Mouse (Mus musculus): ENCODE measurements around the gene Fkbpl. TPM values are rescaled to one million over a fixed set of nuclear protein-coding genes. Genes with fewer than 3 reads are reported as not detected.

The Fkbpl gene
- total and polyA plus RNA-seq, 3 experiments: 5.5 to 8.2 (median 6.2) TPM

Other genes with a start within 250 kb of the Fkbpl start
Only the 20 nearest of the 23 such genes appear.
- gene Btnl4, start 167.4 kb upstream of the Fkbpl start, total RNA-seq (2012; rRNA removed): not detected in 2 replicates
- gene Btnl4, start 167.4 kb upstream of the Fkbpl start, total RNA-seq (2014; rRNA removed): not detected in 2 replicates
- not detected in 2 replicates for gene Btnl4, start 167.4 kb upstream of the Fkbpl start, polyA plus RNA-seq (2012; ENCODE audit: insufficient read length, low read depth)
- gene Btnl6, start 127.4 kb upstream of the Fkbpl start, total RNA-seq (2012; rRNA removed): not detected in 2 replicates
- not detected in 2 replicates for gene Btnl6, start 127.4 kb upstream of the Fkbpl start, total RNA-seq (2014; rRNA removed)
- gene Btnl6, start 127.4 kb upstream of the Fkbpl start, polyA plus RNA-seq (2012; ENCODE audit: insufficient read length, low read depth): not detected in 2 replicates
- gene Notch4, start 80.5 kb upstream of the Fkbpl start, total RNA-seq (2012; rRNA removed): 0.25 and 0.29 TPM in 2 replicates
- not detected in 2 replicates for gene Notch4, start 80.5 kb upstream of the Fkbpl start, total RNA-seq (2014; rRNA removed)
- gene Notch4, start 80.5 kb upstream of the Fkbpl start, polyA plus RNA-seq (2012; ENCODE audit: insufficient read length, low read depth): 0.55 TPM in 1 of 2 replicates, not detected in the other
- 14.9 and 18.2 TPM in 2 replicates for gene Gpsm3, start 55.0 kb upstream of the Fkbpl start, total RNA-seq (2012; rRNA removed)
- gene Gpsm3, start 55.0 kb upstream of the Fkbpl start, total RNA-seq (2014; rRNA removed): 8.5 and 13.0 TPM in 2 replicates
- 38.7 and 52.6 TPM in 2 replicates for gene Gpsm3, start 55.0 kb upstream of the Fkbpl start, polyA plus RNA-seq (2012; ENCODE audit: insufficient read length, low read depth)
- 34.8 and 41.0 TPM in 2 replicates for gene Pbx2, start 53.5 kb upstream of the Fkbpl start, total RNA-seq (2012; rRNA removed)
- 30.0 and 31.9 TPM in 2 replicates for gene Pbx2, start 53.5 kb upstream of the Fkbpl start, total RNA-seq (2014; rRNA removed)
- 41.7 and 50.5 TPM in 2 replicates for gene Pbx2, start 53.5 kb upstream of the Fkbpl start, polyA plus RNA-seq (2012; ENCODE audit: insufficient read length, low read depth)
- 0.76 and 0.81 TPM in 2 replicates for gene Ager, start 46.9 kb upstream of the Fkbpl start, total RNA-seq (2012; rRNA removed)
- 0.55 and 0.92 TPM in 2 replicates for gene Ager, start 46.9 kb upstream of the Fkbpl start, total RNA-seq (2014; rRNA removed)
- 3.5 and 4.1 TPM in 2 replicates for gene Ager, start 46.9 kb upstream of the Fkbpl start, polyA plus RNA-seq (2012; ENCODE audit: insufficient read length, low read depth)
- 16.5 and 20.6 TPM in 2 replicates for gene Rnf5, start 41.1 kb upstream of the Fkbpl start, total RNA-seq (2012; rRNA removed)
- 6.5 and 8.4 TPM in 2 replicates for gene Rnf5, start 41.1 kb upstream of the Fkbpl start, total RNA-seq (2014; rRNA removed)
- 35.1 and 48.9 TPM in 2 replicates for gene Rnf5, start 41.1 kb upstream of the Fkbpl start, polyA plus RNA-seq (2012; ENCODE audit: insufficient read length, low read depth)
- gene Agpat1, start 40.5 kb upstream of the Fkbpl start, total RNA-seq (2012; rRNA removed): 39.3 and 47.4 TPM in 2 replicates
- gene Agpat1, start 40.5 kb upstream of the Fkbpl start, total RNA-seq (2014; rRNA removed): 9.9 and 11.2 TPM in 2 replicates
- gene Agpat1, start 40.5 kb upstream of the Fkbpl start, polyA plus RNA-seq (2012; ENCODE audit: insufficient read length, low read depth): 37.7 and 44.4 TPM in 2 replicates
- 0.13 TPM in 1 of 2 replicates, not detected in the other for gene Egfl8, start 28.8 kb upstream of the Fkbpl start, total RNA-seq (2012; rRNA removed)
- not detected in 2 replicates for gene Egfl8, start 28.8 kb upstream of the Fkbpl start, total RNA-seq (2014; rRNA removed)
- not detected in 2 replicates for gene Egfl8, start 28.8 kb upstream of the Fkbpl start, polyA plus RNA-seq (2012; ENCODE audit: insufficient read length, low read depth)
- 0.76 and 1.9 TPM in 2 replicates for gene Ppt2, start 16.3 kb upstream of the Fkbpl start, total RNA-seq (2012; rRNA removed)
- gene Ppt2, start 16.3 kb upstream of the Fkbpl start, total RNA-seq (2014; rRNA removed): 0.24 TPM in 1 of 2 replicates, not detected in the other
- 0.60 and 0.84 TPM in 2 replicates for gene Ppt2, start 16.3 kb upstream of the Fkbpl start, polyA plus RNA-seq (2012; ENCODE audit: insufficient read length, low read depth)
- not detected in 2 replicates for gene Prrt1, start 15.2 kb upstream of the Fkbpl start, total RNA-seq (2012; rRNA removed)
- not detected in 2 replicates for gene Prrt1, start 15.2 kb upstream of the Fkbpl start, total RNA-seq (2014; rRNA removed)
- not detected in 2 replicates for gene Prrt1, start 15.2 kb upstream of the Fkbpl start, polyA plus RNA-seq (2012; ENCODE audit: insufficient read length, low read depth)
- gene Atf6b, start 2.4 kb downstream of the Fkbpl start, total RNA-seq (2012; rRNA removed): 34.3 and 34.5 TPM in 2 replicates
- gene Atf6b, start 2.4 kb downstream of the Fkbpl start, total RNA-seq (2014; rRNA removed): 18.9 and 20.2 TPM in 2 replicates
- 54.3 and 59.6 TPM in 2 replicates for gene Atf6b, start 2.4 kb downstream of the Fkbpl start, polyA plus RNA-seq (2012; ENCODE audit: insufficient read length, low read depth)
- not detected in 2 replicates for gene Tnxb, start 25.8 kb downstream of the Fkbpl start, total RNA-seq (2012; rRNA removed)
- not detected in 2 replicates for gene Tnxb, start 25.8 kb downstream of the Fkbpl start, total RNA-seq (2014; rRNA removed)
- not detected in 2 replicates for gene Tnxb, start 25.8 kb downstream of the Fkbpl start, polyA plus RNA-seq (2012; ENCODE audit: insufficient read length, low read depth)
- 0.13 TPM in 1 of 2 replicates, not detected in the other for gene C4b, start 99.1 kb downstream of the Fkbpl start, total RNA-seq (2012; rRNA removed)
- gene C4b, start 99.1 kb downstream of the Fkbpl start, total RNA-seq (2014; rRNA removed): not detected in 2 replicates
- gene C4b, start 99.1 kb downstream of the Fkbpl start, polyA plus RNA-seq (2012; ENCODE audit: insufficient read length, low read depth): not detected in 2 replicates
- not detected in 2 replicates for gene Cyp21a1, start 159.8 kb downstream of the Fkbpl start, total RNA-seq (2012; rRNA removed)
- not detected in 2 replicates for gene Cyp21a1, start 159.8 kb downstream of the Fkbpl start, total RNA-seq (2014; rRNA removed)
- not detected in 2 replicates for gene Cyp21a1, start 159.8 kb downstream of the Fkbpl start, polyA plus RNA-seq (2012; ENCODE audit: insufficient read length, low read depth)
- 27.7 and 32.9 TPM in 2 replicates for gene Stk19, start 192.2 kb downstream of the Fkbpl start, total RNA-seq (2012; rRNA removed)
- gene Stk19, start 192.2 kb downstream of the Fkbpl start, total RNA-seq (2014; rRNA removed): 21.2 and 22.6 TPM in 2 replicates
- 37.1 and 41.3 TPM in 2 replicates for gene Stk19, start 192.2 kb downstream of the Fkbpl start, polyA plus RNA-seq (2012; ENCODE audit: insufficient read length, low read depth)
- gene Dxo, start 192.3 kb downstream of the Fkbpl start, total RNA-seq (2012; rRNA removed): 16.3 and 17.2 TPM in 2 replicates
- 6.3 and 10.0 TPM in 2 replicates for gene Dxo, start 192.3 kb downstream of the Fkbpl start, total RNA-seq (2014; rRNA removed)
- 26.9 and 31.6 TPM in 2 replicates for gene Dxo, start 192.3 kb downstream of the Fkbpl start, polyA plus RNA-seq (2012; ENCODE audit: insufficient read length, low read depth)
- gene Skiv2l, start 205.4 kb downstream of the Fkbpl start, total RNA-seq (2012; rRNA removed): 50.5 and 52.9 TPM in 2 replicates
- gene Skiv2l, start 205.4 kb downstream of the Fkbpl start, total RNA-seq (2014; rRNA removed): 22.0 and 26.1 TPM in 2 replicates
- gene Skiv2l, start 205.4 kb downstream of the Fkbpl start, polyA plus RNA-seq (2012; ENCODE audit: insufficient read length, low read depth): 35.2 and 44.1 TPM in 2 replicates
- 55.6 and 60.0 TPM in 2 replicates for gene Nelfe, start 205.6 kb downstream of the Fkbpl start, total RNA-seq (2012; rRNA removed)
- 38.7 and 39.6 TPM in 2 replicates for gene Nelfe, start 205.6 kb downstream of the Fkbpl start, total RNA-seq (2014; rRNA removed)
- 159 and 177 TPM in 2 replicates for gene Nelfe, start 205.6 kb downstream of the Fkbpl start, polyA plus RNA-seq (2012; ENCODE audit: insufficient read length, low read depth)
- 0.25 and 0.34 TPM in 2 replicates for gene Cfb, start 217.8 kb downstream of the Fkbpl start, total RNA-seq (2012; rRNA removed)
- gene Cfb, start 217.8 kb downstream of the Fkbpl start, total RNA-seq (2014; rRNA removed): not detected in 2 replicates
- gene Cfb, start 217.8 kb downstream of the Fkbpl start, polyA plus RNA-seq (2012; ENCODE audit: insufficient read length, low read depth): 3.4 and 5.9 TPM in 2 replicates

Measured in CH12.LX (cell line).